Mouse (Mus musculus) CD8-positive naive resting alpha-beta T cell, adult 2 months (primary cell): ENCODE measurements at regions not wholly inside any gene's neighbourhood (a gene's known extent, or its start where the extent isn't known, plus 50 kb on each side); places are given as distances from the start of the nearest gene placed in this dataset.
"Not testable (repeated sequence)": the region's sequence is repeated elsewhere in the genome, so short reads cannot be mapped to it uniquely, and the experiment has no call there.

Source experiments
- DNase-seq, 2 experiments: peaks; one replicate each; pipeline ENCODE4 v3.0.0; 2022; ENCODE audit warnings: low read depth in 2 of 2, low spot score in 2 of 2

- no peak for DNase-seq
Measured at GRCm38 (mm10) chr13:42000966-42001365, 50.9 kb upstream of the Hivep1 start.

DNA sequence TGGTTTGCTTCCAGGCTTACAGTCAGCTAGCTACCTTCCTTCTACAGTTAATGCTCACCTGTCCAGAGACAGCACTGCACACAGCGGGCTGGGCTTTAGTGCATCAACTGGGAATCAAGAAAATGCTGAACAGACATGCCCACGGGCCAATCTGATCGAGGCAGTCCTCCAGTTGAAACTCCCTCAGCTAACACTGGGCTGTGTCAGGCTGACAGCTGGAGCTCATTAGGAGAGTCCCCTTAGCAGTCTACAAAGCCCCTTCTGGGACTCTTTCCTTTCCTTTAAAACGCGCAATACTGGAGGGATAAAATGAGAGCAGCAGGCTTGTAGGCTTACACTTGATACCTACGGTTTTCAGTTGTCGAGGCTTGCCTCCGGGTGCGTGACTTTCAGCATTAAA, 53.9 kb upstream of the Hivep1 start:
- no peak for DNase-seq

DNA sequence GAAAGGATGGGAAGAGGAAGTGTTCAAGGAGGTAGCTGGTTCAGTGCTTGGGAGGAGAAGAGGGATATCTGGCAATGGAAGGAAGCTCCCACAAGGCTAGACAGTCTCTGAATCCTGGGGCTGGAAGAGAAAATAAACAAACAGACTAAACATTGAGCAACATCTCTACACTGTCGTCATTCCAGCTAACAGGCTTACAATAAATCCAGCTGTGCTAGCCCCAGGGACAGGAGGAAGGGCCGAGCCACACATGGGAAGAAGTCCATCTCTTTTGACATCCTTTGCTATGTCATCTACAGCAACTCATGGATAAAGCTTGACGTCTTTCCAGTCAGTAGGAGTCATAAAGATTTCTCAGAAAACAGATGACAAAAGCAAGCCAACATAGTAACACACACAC, 57.7 kb upstream of the Hivep1 start:
- no peak for DNase-seq

DNA sequence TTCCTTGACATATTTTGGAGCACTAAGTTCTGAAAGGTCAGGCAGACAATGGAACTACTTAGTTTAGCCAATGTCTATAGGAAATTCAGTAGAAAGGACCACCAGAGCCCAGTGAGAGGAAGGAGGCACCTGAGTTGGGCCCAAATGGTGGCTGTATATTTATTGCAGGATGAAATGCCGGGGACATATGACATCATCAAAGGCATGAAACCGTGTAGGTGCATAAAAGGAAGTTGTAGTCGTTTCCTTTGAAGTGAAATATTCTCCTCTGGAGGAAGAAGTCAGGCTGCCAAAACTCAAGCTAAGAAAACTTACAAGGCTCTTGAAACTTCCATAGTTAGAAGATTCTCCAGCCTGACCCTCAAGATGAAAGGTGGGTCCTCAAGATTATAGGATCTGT, 75.9 kb upstream of the Hivep1 start:
- no peak for DNase-seq

DNA sequence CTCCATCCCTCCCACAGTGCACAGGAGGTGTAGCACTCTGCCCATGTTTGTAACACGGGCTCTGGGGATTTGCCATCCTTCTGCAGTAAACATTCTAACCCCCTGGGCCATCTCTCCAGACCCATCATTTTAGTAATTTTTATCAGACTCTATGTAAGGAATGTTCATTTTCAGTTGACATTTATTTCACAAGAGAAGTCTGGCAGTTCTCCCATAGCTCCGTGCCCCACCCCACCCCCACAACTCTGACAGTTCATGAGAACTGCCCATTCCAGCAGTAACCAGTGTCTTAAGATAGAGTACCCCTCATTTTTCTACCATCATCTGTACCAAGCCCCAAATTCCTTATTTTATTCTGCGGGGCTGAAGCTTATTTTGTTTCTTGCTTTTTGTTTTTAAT, 88.9 kb upstream of the Hivep1 start:
- no peak for DNase-seq

DNA sequence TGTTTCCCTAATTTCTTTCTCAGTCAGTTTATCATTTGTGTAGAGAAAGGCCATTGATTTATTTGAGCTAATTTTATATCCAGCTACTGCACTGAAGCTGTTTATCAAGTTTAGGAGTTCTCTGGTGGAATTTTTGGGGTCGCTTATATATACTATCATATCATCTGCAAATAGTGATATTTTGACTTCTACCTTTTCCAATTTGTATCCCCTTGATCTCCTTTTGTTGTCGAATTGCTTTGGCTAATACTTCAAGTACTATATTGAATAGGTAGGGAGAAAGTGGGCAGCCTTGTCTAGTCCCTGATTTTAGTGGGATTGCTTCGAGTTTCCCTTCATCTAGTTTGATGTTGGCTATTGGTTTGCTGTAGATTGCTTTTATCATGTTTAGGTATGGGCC, 90.9 kb upstream of the Hivep1 start:
- not testable (repeated sequence) for DNase-seq

DNA sequence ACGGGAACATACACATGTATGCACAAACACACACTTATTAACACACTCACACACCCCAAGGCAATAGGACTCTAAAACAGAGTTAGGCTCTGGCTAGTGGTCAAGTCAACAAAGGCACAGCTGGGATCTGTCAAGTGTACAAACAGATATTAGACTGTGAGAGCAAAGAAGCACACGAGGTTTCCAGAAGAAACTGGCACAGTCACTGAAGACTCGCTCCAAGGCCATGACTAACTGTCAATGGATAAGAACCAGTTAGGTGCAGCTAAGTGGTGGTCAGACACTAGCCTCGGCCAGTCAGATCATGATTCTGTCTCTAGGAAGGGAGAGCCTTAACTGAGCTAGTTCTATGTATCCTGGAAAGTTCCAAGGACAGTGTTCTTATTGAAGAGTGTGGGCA, 93.9 kb upstream of the Hivep1 start:
- DNase-seq, result no peak

- DNase-seq, result no peak
Measured at GRCm38 (mm10) chr13:41955884-41956283, 95.9 kb upstream of the Hivep1 start.

- no peak for DNase-seq
Measured at GRCm38 (mm10) chr13:41955198-41955597, 96.6 kb upstream of the Hivep1 start.

DNA sequence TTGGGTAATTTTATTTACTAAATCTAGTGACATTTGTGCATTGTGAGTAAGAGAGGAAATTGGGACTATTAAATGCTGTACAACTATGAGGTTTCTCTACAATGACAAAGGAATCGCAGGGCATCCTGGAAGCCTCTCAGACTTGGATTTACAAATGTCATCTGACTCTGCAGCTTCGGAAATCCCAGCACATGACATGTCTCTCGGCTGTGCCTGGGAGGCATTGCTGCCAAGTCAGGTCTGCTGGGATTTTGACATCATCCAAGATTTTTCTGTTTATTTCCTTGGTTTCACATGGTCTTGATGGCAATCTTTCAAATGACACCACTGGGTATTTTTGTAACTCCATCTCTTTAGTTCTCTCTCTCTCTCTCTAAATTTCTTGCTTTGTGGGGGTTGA, 99.4 kb upstream of the Hivep1 start:
- no peak for DNase-seq

DNA sequence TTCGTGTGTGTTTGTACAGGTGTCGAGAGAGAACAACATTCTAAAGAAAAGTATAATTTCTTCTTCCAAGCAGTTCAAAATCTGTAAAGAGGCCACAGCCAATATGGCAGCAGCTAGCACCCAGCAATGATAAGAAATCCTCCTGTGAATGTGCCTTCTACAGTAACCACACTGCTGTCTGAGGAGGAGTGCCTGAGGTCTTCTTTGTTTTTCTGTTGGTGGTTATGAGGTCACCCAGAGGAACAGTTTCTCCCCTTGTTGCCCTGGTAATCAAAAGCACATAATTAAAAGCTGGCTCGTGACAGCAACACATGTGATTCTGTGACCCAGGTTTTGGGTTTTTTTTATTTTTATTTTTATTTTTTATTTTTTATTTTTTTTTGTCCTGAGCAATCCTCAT, 100.8 kb upstream of the Adtrp start:
- peak; percentile 51 to 63 for DNase-seq

DNA sequence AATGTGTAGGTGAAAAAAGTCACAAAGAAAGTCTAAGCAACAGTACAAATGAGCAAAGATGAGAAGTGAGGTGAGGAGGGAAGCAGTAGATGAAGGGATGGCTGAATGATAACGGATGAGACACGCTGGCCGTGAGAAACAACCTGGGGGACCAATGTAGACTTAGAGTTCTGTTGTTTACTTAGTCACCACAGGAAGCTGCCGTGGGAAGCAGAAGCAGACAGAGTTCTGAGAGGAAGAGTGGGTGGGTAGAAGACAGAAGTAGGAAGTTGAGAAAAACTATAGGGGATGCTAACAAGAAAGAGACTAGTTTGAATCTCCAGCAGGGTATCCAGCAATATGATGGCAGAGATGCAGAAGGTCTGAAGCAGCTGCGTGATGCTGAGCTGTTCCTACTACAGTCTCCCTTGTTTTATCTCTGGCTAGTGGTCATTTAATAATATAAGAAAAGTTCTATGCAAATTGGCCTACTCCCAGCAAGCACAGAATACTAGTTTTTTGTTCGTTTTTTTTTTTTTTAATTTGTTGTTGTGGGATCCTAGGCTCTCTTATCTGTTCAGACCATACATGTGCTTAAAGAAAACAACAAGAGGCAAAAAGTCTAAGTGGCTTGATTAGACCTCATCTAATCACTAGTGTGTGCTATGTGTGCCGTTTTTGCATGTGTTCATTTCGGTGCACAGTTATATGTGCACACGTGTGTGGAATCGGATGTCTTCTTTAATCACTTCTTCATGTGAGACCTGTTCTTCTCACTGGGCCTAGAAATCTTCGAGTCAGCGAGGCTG, 85.0 kb upstream of the Adtrp start:
- peak; percentile 36 to 50 for DNase-seq

GRCm38 (mm10) chr13:41929768-41930167, 82.3 kb upstream of the Adtrp start:
- peak; percentile 41 to 50 for DNase-seq

- not testable (repeated sequence) for DNase-seq
Measured at GRCm38 (mm10) chr13:41925851-41926250, 78.4 kb upstream of the Adtrp start.

- no peak for DNase-seq
Measured at GRCm38 (mm10) chr13:41925211-41925610, 77.7 kb upstream of the Adtrp start.

DNA sequence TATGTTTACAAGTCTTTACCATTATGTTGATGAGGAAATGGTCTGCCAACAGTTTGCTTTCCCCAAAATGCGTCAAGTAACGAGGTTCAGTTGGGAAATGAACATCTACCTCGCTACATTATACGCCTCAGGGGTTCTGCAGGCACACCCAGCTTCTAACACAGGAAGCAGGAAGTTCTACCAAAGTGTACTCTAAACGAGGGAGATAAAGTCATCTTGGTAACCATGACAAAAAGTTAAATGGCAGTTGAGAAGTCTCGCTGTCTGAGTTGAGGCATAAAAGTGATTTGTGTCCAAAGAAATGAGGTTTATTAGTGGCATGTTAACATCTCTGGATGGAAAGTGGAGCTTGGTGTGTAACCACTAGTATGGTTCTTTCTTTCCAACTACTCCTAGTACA, 73.7 kb upstream of the Adtrp start:
- DNase-seq, result no peak

DNA sequence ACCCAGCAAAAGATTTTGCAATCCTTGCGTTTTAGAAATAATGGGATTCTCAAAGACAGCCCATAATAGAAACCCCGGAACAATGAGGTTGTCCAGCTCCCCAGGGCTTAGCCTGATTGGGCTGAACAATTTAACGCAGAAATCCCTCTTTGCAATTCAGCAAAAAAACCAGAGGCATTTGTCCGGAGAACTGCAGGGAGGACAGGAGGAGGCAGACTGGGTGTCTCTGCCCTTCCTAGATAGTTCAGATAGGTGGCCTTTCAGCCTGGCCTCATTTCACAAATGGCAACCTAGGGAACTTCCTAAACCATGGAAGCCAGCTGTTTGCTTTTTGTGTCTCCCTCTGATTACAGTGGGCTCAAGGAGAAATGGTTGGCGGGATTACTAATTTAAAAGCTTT, 71.0 kb upstream of the Adtrp start:
- DNase-seq, result no peak

DNA sequence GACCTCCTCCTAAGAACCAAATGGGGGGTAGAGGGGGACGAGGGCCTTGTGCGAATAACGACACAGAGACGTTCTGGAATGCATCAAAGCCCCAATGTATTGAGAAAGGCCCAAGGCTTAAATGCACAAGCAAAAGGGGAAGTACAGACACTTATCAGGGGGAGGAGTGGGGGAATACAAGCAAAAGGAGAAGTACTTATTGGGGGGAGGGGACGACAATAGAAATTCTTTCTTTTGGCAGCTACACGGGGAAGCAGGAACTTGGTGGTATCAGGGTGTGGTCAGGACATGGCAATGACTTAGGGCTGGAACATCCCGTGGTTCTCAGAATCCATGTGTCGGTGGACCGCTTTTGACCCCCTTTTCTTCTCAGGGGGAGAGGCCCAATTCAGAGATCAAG, 68.3 kb upstream of the Adtrp start:
- DNase-seq, result not testable (repeated sequence)

DNA sequence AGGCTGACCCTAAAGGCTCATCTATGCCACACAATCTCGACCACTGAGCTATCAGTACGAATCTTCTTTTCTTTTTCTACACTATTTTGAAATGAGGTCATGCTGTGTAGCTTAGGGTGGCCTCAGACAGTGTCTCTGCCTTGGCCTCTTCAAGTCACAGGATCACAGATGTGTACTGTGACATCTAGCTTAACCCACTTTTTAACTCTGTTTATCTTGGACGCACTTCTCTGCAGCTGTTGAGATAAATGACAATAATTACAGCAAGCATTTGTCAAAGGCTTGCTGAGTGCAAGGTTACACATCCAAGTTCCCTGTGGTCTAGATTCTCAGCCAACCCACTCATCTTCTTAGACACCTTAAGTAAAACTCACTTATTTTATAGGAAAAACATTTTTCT, 63.3 kb upstream of the Adtrp start:
- no peak for DNase-seq

DNA sequence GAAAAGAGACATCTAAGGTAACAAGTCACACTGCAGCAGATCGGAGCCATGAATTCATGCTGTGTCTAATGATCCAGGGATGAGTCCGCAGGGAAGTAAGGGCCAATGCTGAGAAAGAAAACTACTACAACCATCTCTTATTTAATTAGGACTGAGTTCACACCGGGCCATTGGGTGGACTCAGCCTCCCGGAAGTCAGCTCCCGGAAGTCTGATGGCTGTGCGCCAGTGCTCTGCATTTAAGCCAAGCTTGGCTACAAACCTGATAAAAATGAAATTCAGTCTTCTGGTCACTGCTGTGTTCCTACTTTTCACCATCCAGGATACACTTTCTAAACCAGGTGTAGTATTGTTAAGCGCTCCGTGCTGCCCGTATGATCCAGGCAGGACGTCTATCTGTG, 62.8 kb upstream of the Adtrp start:
- no peak for DNase-seq

DNA sequence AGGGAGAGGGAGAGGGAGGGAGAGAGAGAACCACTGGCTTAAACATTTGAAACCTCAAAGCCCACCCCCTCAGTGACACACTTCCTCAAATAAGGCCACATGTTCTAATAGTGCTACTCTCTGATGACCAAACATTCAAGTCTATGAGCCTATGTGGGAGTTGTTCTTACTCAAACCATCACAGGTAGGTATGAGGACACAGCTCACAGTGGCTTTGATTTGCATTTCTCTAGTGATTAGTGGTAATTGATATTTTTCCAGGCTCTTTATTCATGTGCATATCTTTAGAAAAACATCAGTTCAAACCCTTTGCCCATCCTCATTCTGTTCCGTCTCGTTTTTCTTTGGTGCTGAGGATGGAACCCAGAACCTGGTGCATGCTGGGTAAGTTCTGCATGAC, 59.5 kb upstream of the Adtrp start:
- no peak for DNase-seq

GRCm38 (mm10) chr13:41903286-41903685, 55.8 kb upstream of the Adtrp start:
- DNase-seq, result no peak

GRCm38 (mm10) chr13:41899837-41900463, 52.5 kb upstream of the Adtrp start:
- no peak for DNase-seq
